Comparison of ENCODE assay signal across 18 mouse cellular contexts in genomic region chr3:66465371-66465770, GRCm38 (mm10).
"Had no signal": no experiment of that assay in that cellular context is flagged by ENCODE, and none has a peak within 500 bp of the region (broad histone marks: within the 10 kb centered on the region; RNA-seq: fewer than 3 reads in every experiment).

No protein-coding gene starts in this region.

- DNase-seq: liver, postnatal 0 days; lung, adult 2 months; lung, postnatal 14 days; lung, postnatal 36 days; midbrain, embryonic 14.5 days; right cerebral cortex, postnatal 14 days; thymus, adult 2 months; thymus, postnatal 25 days; thymus, postnatal 4 days had no signal

- ATAC-seq: liver, postnatal 0 days; lung, postnatal 0 days; midbrain, embryonic 16.5 days had no signal

- H3K4me3 ChIP-seq: lung, embryonic 15.5 days; megakaryocyte, embryonic 14.5 days; midbrain, embryonic 12.5 days; neural tube, embryonic 12.5 days; stomach, embryonic 15.5 days had no signal

- H3K27me3 ChIP-seq: lung, embryonic 15.5 days; midbrain, embryonic 12.5 days; neural tube, embryonic 12.5 days; stomach, embryonic 15.5 days had no signal

- H3K4me1 ChIP-seq: megakaryocyte, embryonic 14.5 days; midbrain, embryonic 12.5 days; neural tube, embryonic 12.5 days; stomach, embryonic 15.5 days had no signal

- H3K36me3 ChIP-seq: lung, embryonic 15.5 days; midbrain, embryonic 12.5 days; neural tube, embryonic 12.5 days; stomach, embryonic 15.5 days had no signal

- H3K9ac ChIP-seq: liver, postnatal 0 days; lung, embryonic 15.5 days; midbrain, embryonic 12.5 days; neural tube, embryonic 12.5 days; stomach, embryonic 15.5 days had no signal

- H3K27ac ChIP-seq: lung, embryonic 15.5 days; macrophage; midbrain, embryonic 12.5 days; neural tube, embryonic 12.5 days; stomach, embryonic 15.5 days; stomach, postnatal 0 days had no signal

- H3K9me3 ChIP-seq: lung, embryonic 15.5 days; megakaryocyte, embryonic 14.5 days; midbrain, embryonic 12.5 days; neural tube, embryonic 12.5 days; stomach, embryonic 15.5 days had no signal

- H3K4me2 ChIP-seq: lung, embryonic 15.5 days; midbrain, embryonic 12.5 days; neural tube, embryonic 12.5 days; stomach, embryonic 15.5 days had no signal
